Mouse (Mus musculus): ENCODE results near the gene Ern1. TPM values are rescaled to one million over a fixed set of nuclear protein-coding genes. Genes with fewer than 3 reads are reported as not detected.

Ern1 gene
- polyA plus RNA-seq, 1 experiment from 2014 or later = 4.4 TPM

DNA sequence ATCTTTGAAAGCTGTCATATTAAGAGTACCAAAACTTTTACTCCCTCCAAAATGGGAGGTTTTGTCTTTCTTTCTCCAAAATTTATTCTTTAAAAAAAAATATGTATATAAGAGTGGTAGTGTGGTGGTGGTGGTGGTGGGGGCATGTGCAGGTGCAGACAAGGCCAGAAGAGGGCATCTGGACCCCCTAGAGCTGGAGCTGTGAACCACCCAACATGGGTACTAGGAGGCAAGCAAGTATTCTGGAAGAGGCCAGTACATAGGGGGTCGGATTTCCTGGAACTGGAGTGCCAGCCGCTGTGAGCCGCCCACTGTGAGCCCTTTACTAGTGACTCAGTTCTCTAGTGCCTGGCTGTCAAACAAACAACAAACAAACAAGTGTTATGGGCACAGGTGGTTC, 34.9 kb upstream of the Ern1 start:
- no peaks in the 10 kb centered on the region for H3K9me3 ChIP-seq (replicated peaks; ENCODE audit: control insufficient read depth, low read length)

GRCm38 (mm10) chr11:106521612-106522011, 34.0 kb upstream of the Ern1 start:
- WGBS (ENCODE audit: insufficient replicate concordance) = 68% methylated on average over 4 of the region's 4 CpGs
- no peak overlapping the region for H3K4me2 ChIP-seq
- H3K4me3 ChIP-seq (ENCODE audit: low read depth, low read length) = no peak overlapping the region
- no peak overlapping the region for H3K9ac ChIP-seq (ENCODE audit: low read depth, low read length)
- no peaks in the 10 kb centered on the region for H3K9me3 ChIP-seq (replicated peaks; ENCODE audit: control insufficient read depth, low read length)
- H3K27me3 ChIP-seq (ENCODE audit: control insufficient read depth, insufficient read depth, low read length) = no peaks in the 10 kb centered on the region
- H3K27ac ChIP-seq (ENCODE audit: low read depth, low read length) = no peak overlapping the region
- ATAC-seq (replicated peaks; ENCODE audit: insufficient number of reproducible peaks, low FRiP score, low TSS enrichment) = no peak
- H3K4me1 ChIP-seq (ENCODE audit: control insufficient read depth, insufficient read depth, low read length) = 0 out of 2 replicates have a peak, but pooled peaks cover 2% of the 10 kb centered on the region
- H3K36me3 ChIP-seq (ENCODE audit: control insufficient read depth, insufficient read depth, low read length) = no peaks in the 10 kb centered on the region

More for the DNA sequence above, 34.9 kb upstream of the Ern1 start:
- Histone ChIP-seq H3K36me3 (ENCODE audit: control insufficient read depth, insufficient read depth, low read length) (no peaks in the 10 kb centered on the region), H3K4me3 (ENCODE audit: low read depth, low read length) (no peak overlapping the region), H3K27ac (ENCODE audit: low read depth, low read length) (no peak overlapping the region), H3K4me2 (no peak overlapping the region), H3K9ac (ENCODE audit: low read depth, low read length) (no peak overlapping the region), H3K27me3 (ENCODE audit: control insufficient read depth, insufficient read depth, low read length) (no peaks in the 10 kb centered on the region), H3K4me1 (ENCODE audit: control insufficient read depth, insufficient read depth, low read length) (0 out of 2 replicates have a peak, but pooled peaks cover 2% of the 10 kb centered on the region)
- ATAC-seq (replicated peaks; ENCODE audit: insufficient number of reproducible peaks, low FRiP score, low TSS enrichment) = no peak
- WGBS (ENCODE audit: insufficient replicate concordance) = 60% methylated on average over 3 of the region's 3 CpGs

- H3K4me3 ChIP-seq (ENCODE audit: low read depth, low read length) = no peak overlapping the region
- 0 out of 2 replicates have a peak, but pooled peaks cover 2% of the 10 kb centered on the region for H3K4me1 ChIP-seq (ENCODE audit: control insufficient read depth, insufficient read depth, low read length)
- H3K27ac ChIP-seq (ENCODE audit: low read depth, low read length) = no peak overlapping the region
- 0 out of 2 replicates have a peak, but pooled peaks have one; percentile 10 for ATAC-seq (replicated peaks; ENCODE audit: insufficient number of reproducible peaks, low FRiP score, low TSS enrichment)
- WGBS (ENCODE audit: insufficient replicate concordance) = 40% methylated on average over 3 of the region's 3 CpGs
- no peak overlapping the region for H3K4me2 ChIP-seq
- no peaks in the 10 kb centered on the region for H3K9me3 ChIP-seq (replicated peaks; ENCODE audit: control insufficient read depth, low read length)
- no peak overlapping the region for H3K9ac ChIP-seq (ENCODE audit: low read depth, low read length)
- no peaks in the 10 kb centered on the region for H3K36me3 ChIP-seq (ENCODE audit: control insufficient read depth, insufficient read depth, low read length)
- H3K27me3 ChIP-seq (ENCODE audit: control insufficient read depth, insufficient read depth, low read length) = no peaks in the 10 kb centered on the region
Measured at GRCm38 (mm10) chr11:106520404-106520803, 32.8 kb upstream of the Ern1 start.

DNA sequence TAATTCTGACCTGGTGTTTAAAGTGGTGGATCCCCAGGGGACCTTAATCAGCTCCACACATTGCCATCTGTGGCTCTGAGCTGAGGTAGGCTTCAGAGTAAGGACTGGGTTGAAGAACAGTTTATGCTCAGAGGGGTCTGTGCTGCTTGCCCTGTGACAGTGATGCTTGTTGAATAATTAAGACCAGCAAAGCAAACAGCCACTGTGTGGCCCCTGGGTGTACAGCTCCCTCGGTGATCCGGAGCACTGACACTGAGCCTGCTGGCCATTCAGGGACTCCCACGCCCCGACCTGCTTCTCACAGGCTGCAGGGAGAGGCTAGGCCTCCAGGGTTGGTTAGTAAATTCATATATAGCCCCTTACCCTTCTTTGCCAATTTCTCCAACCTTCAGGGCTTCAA, 31.9 kb upstream of the Ern1 start:
- no peaks in the 10 kb centered on the region for H3K36me3 ChIP-seq (ENCODE audit: control insufficient read depth, insufficient read depth, low read length)
- ATAC-seq (replicated peaks; ENCODE audit: insufficient number of reproducible peaks, low FRiP score, low TSS enrichment) = no peak
- H3K4me3 ChIP-seq (ENCODE audit: low read depth, low read length) = no peak overlapping the region
- 62% methylated on average over 4 of the region's 4 CpGs for WGBS (ENCODE audit: insufficient replicate concordance)
- H3K9ac ChIP-seq (ENCODE audit: low read depth, low read length) = no peak overlapping the region
- no peak overlapping the region for H3K27ac ChIP-seq (ENCODE audit: low read depth, low read length)
- no peak overlapping the region for H3K4me2 ChIP-seq
- peaks cover 9% of the 10 kb centered on the region for H3K4me1 ChIP-seq (ENCODE audit: control insufficient read depth, insufficient read depth, low read length)
- H3K9me3 ChIP-seq (replicated peaks; ENCODE audit: control insufficient read depth, low read length) = no peaks in the 10 kb centered on the region
- H3K27me3 ChIP-seq (ENCODE audit: control insufficient read depth, insufficient read depth, low read length) = no peaks in the 10 kb centered on the region

DNA sequence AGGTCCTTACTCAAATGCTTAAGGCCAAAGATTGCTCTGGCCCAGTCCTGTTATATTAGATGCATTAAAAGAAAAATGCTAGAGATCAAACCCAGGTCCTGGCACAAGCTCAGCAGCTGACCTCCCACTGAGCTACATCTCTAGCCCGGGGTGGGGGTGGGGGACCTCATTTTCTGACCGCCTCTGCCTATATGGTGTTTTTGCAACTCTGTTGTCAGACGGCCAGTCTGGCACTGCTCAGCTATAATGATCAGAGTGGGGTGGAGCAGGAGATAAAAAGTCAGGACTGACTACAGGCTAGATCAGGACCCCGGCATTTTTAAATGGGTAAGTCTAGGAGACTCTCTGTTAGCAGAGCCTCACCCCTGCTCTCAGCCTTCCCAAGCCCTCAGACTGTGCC, 30.7 kb upstream of the Ern1 start:
- Histone ChIP-seq H3K27me3 (ENCODE audit: control insufficient read depth, insufficient read depth, low read length) (no peaks in the 10 kb centered on the region), H3K4me3 (ENCODE audit: low read depth, low read length) (no peak overlapping the region), H3K36me3 (ENCODE audit: control insufficient read depth, insufficient read depth, low read length) (no peaks in the 10 kb centered on the region), H3K4me2 (no peak overlapping the region), H3K9ac (ENCODE audit: low read depth, low read length) (no peak overlapping the region), H3K9me3 (replicated peaks; ENCODE audit: control insufficient read depth, low read length) (no peaks in the 10 kb centered on the region), H3K27ac (ENCODE audit: low read depth, low read length) (no peak overlapping the region), H3K4me1 (ENCODE audit: control insufficient read depth, insufficient read depth, low read length) (peaks cover 18% of the 10 kb centered on the region)
- ATAC-seq (replicated peaks; ENCODE audit: insufficient number of reproducible peaks, low FRiP score, low TSS enrichment) = no peak
- WGBS (ENCODE audit: insufficient replicate concordance) = 34% methylated on average over 4 of the region's 4 CpGs

DNA sequence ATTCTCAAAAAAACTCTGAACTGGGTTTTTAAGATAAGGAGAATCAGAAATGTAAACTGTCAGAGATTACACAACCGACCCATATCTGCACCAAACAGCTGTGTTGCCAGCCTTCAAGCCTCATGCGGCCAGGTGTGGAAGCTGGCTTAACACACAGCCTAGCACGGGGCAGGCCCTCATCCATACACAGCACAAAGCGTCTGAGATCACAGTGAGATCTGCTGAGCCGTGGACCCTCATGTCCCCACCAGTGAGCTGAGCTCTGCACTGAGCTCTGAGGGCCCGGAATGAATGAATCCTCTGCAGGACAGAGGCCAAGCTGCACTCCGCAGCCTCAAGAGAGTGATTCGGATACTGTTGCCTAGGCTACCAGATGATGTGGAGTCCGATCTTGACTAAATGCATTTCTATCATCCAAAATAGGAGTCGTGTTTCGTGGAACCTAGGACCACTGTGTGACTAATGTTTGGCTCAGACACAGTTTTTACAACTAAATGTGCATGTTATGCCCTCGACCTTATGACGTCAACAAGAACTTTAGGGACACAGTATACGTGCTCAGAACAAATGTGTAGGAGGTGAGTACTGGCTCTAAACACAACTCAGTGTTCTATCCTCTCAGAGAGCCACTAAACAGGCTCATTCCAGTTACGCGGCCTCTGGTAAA, 27.6 kb upstream of the Ern1 start:
- Histone ChIP-seq H3K4me2 (no peak overlapping the region), H3K4me1 (ENCODE audit: control insufficient read depth, insufficient read depth, low read length) (peaks cover 20% of the 10 kb centered on the region), H3K36me3 (ENCODE audit: control insufficient read depth, insufficient read depth, low read length) (peaks cover 5% of the 10 kb centered on the region; the same call in 1 of the 2 replicates), H3K9me3 (replicated peaks; ENCODE audit: control insufficient read depth, low read length) (no peaks in the 10 kb centered on the region), H3K27me3 (ENCODE audit: control insufficient read depth, insufficient read depth, low read length) (no peaks in the 10 kb centered on the region; the same call in 1 of the 2 replicates), H3K9ac (ENCODE audit: low read depth, low read length) (no peak overlapping the region), H3K4me3 (ENCODE audit: low read depth, low read length) (no peak overlapping the region), H3K27ac (ENCODE audit: low read depth, low read length) (no peak overlapping the region)
- ATAC-seq (replicated peaks; ENCODE audit: insufficient number of reproducible peaks, low FRiP score, low TSS enrichment) = no peak
- WGBS (ENCODE audit: insufficient replicate concordance) = 71% methylated on average over 16 of the region's 16 CpGs

DNA sequence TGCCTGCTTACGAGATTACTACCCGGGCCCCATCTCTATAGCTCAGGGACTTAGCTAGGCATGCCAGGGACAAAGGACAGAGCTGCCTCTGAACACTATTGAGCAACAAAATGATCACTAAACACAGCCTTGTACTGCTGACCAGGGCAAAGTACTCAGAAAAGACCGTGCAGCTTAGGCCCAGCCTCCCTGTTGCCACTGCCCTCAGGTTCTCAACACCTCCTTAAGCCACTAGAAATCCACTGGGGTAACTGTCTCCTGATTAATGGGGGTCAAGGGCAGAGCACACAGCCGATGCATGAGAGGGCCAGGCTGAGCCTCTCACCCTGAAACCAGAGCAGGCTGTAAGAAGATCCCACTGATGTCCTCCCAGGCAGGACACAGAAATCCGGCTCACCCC, 26.8 kb upstream of the Ern1 start:
- Histone ChIP-seq H3K9ac (ENCODE audit: low read depth, low read length) (no peak overlapping the region), H3K27me3 (ENCODE audit: control insufficient read depth, insufficient read depth, low read length) (no peaks in the 10 kb centered on the region; the same call in 1 of the 2 replicates), H3K9me3 (replicated peaks; ENCODE audit: control insufficient read depth, low read length) (no peaks in the 10 kb centered on the region), H3K4me2 (peak overlapping the region; percentile 16; the same call in 1 of the 2 replicates), H3K36me3 (ENCODE audit: control insufficient read depth, insufficient read depth, low read length) (peaks cover 10% of the 10 kb centered on the region), H3K27ac (ENCODE audit: low read depth, low read length) (0 out of 2 replicates have a peak overlapping the region, but pooled peaks have one; percentile 29), H3K4me1 (ENCODE audit: control insufficient read depth, insufficient read depth, low read length) (peaks cover 20% of the 10 kb centered on the region), H3K4me3 (ENCODE audit: low read depth, low read length) (no peak overlapping the region)
- ATAC-seq (replicated peaks; ENCODE audit: insufficient number of reproducible peaks, low FRiP score, low TSS enrichment) = 0 out of 2 replicates have a peak, but pooled peaks have one; percentile 52
- 28% methylated on average over 5 of the region's 5 CpGs for WGBS (ENCODE audit: insufficient replicate concordance)

- H3K27ac ChIP-seq (ENCODE audit: low read depth, low read length) = no peak overlapping the region
- 0 out of 2 replicates have a peak overlapping the region, but pooled peaks have one; percentile 30 for H3K9ac ChIP-seq (ENCODE audit: low read depth, low read length)
- H3K9me3 ChIP-seq (replicated peaks; ENCODE audit: control insufficient read depth, low read length) = peaks cover 4% of the 10 kb centered on the region; the same call in 1 of the 2 replicates
- no peak for ATAC-seq (replicated peaks; ENCODE audit: insufficient number of reproducible peaks, low FRiP score, low TSS enrichment)
- H3K27me3 ChIP-seq (ENCODE audit: control insufficient read depth, insufficient read depth, low read length) = no peaks in the 10 kb centered on the region; the same call in 1 of the 2 replicates
- WGBS (ENCODE audit: insufficient replicate concordance) = 38% methylated on average over 2 of the region's 2 CpGs
- no peak overlapping the region for H3K4me3 ChIP-seq (ENCODE audit: low read depth, low read length)
- peaks cover 18% of the 10 kb centered on the region for H3K4me1 ChIP-seq (ENCODE audit: control insufficient read depth, insufficient read depth, low read length)
- H3K36me3 ChIP-seq (ENCODE audit: control insufficient read depth, insufficient read depth, low read length) = peaks cover 17% of the 10 kb centered on the region
- no peak overlapping the region for H3K4me2 ChIP-seq
Measured at GRCm38 (mm10) chr11:106513166-106513565, 25.5 kb upstream of the Ern1 start.

DNA sequence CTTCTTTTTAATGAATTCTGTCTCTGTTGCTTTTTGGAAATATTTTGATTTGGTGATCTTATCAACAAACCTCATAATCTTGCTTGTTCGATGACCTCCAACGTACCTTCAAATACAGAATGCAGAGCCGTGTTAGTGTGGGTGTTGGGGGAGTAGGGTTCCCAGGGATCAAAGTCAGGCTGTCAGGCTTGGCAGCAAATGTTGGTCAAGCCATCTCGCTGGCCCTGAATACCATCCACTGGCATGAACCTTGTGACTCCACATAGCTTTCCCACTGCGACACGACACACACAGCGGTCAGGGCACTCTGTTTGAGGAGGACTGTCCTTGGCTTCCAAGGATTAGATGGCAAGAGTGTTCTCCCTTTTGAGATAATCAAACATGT, 24.3 kb upstream of the Ern1 start:
- peaks cover 18% of the 10 kb centered on the region for H3K4me1 ChIP-seq (ENCODE audit: control insufficient read depth, insufficient read depth, low read length)
- peaks cover 17% of the 10 kb centered on the region for H3K36me3 ChIP-seq (ENCODE audit: control insufficient read depth, insufficient read depth, low read length)
- no peaks in the 10 kb centered on the region; the same call in 1 of the 2 replicates for H3K27me3 ChIP-seq (ENCODE audit: control insufficient read depth, insufficient read depth, low read length)
- whole genome bisulfite sequencing (ENCODE audit: insufficient replicate concordance) = 84% methylated on average over 7 of the region's 7 CpGs
- H3K4me3 ChIP-seq (ENCODE audit: low read depth, low read length) = no peak overlapping the region
- no peak overlapping the region for H3K27ac ChIP-seq (ENCODE audit: low read depth, low read length)
- no peak for ATAC-seq (replicated peaks; ENCODE audit: insufficient number of reproducible peaks, low FRiP score, low TSS enrichment)
- H3K9ac ChIP-seq (ENCODE audit: low read depth, low read length) = no peak overlapping the region
- peaks cover 4% of the 10 kb centered on the region; the same call in 1 of the 2 replicates for H3K9me3 ChIP-seq (replicated peaks; ENCODE audit: control insufficient read depth, low read length)
- H3K4me2 ChIP-seq = no peak overlapping the region
